Mouse (Mus musculus) liver, embryonic 14.5 days (tissue): Measurements from ENCODE around the gene Banp. TPM values are rescaled to one million over a fixed set of nuclear protein-coding genes. Genes with fewer than 3 reads are reported as not detected.

Source experiments
- ATAC-seq: fragments of 200-750 bp; cut with Nextera tagmentation; 2 replicates; pipeline ENCODE4 v1.8.0; 2017; ENCODE audit warnings: moderate number of reproducible peaks, mild to moderate bottlenecking, moderate library complexity; ENCODE audit not compliant: insufficient read depth
- DNase-seq, 3 experiments: peaks; one replicate each; pipeline ENCODE4 v3.0.0-alpha.2; 2012 to 2013; ENCODE audit warnings: low read depth in 3 of 3, low spot score in 3 of 3
- H3K27ac ChIP-seq: fragments of 300-500 bp; sonication (generic); 2 replicates; pipeline ENCODE4 v1.5.1; 2014; ENCODE audit warnings: moderate library complexity, mild to moderate bottlenecking, control low read depth, inconsistent platforms
- H3K27me3 ChIP-seq: fragments of 300-500 bp; sonication (generic); 2 replicates; pipeline ENCODE4 v1.6.1; 2014; ENCODE audit warnings: mild to moderate bottlenecking, low read length, moderate library complexity; ENCODE audit not compliant: control insufficient read depth, insufficient read depth
- H3K36me3 ChIP-seq: fragments of 300-500 bp; sonication (generic); replicated peaks from 2 replicates; pipeline ENCODE4 v1.6.1; 2014; ENCODE audit warnings: low read depth; ENCODE audit not compliant: control insufficient read depth, insufficient read depth
- H3K4me1 ChIP-seq, 2 experiments: fragments of 200-500 bp in 1 of 2; fragments of 300-500 bp in 1 of 2; sonication (generic) in 1 of 2; replicated peaks; 2 replicates each; pipeline ENCODE4 v1.6.1; 2012 to 2014; ENCODE audit warnings: antibody characterized with exemption in 1 of 2, inconsistent platforms in 1 of 2, low read length in 1 of 2; ENCODE audit not compliant: control insufficient read depth in 2 of 2, insufficient read depth in 2 of 2
- H3K4me2 ChIP-seq: fragments of 300-500 bp; sonication (generic); 2 replicates; pipeline ENCODE4 v1.6.1; 2014; ENCODE audit warnings: low read depth, mild to moderate bottlenecking, control low read depth, moderate library complexity
- H3K4me3 ChIP-seq, 2 experiments: fragments of 200-500 bp in 1 of 2; fragments of 300-500 bp in 1 of 2; sonication (generic) in 1 of 2; 2 replicates each; pipeline ENCODE4 v1.5.1; 2012 to 2014; ENCODE audit warnings: low read depth in 2 of 2, low read length in 2 of 2, mild to moderate bottlenecking in 2 of 2, control low read depth in 1 of 2, inconsistent platforms in 1 of 2, moderate library complexity in 1 of 2; ENCODE audit not compliant: insufficient read depth in 1 of 2
- H3K9ac ChIP-seq: fragments of 300-500 bp; sonication (generic); replicated peaks from 2 replicates; pipeline ENCODE4 v1.6.1; 2014; ENCODE audit warnings: mild to moderate bottlenecking, control low read depth, moderate library complexity
- H3K9me3 ChIP-seq: fragments of 300-500 bp; sonication (generic); 2 replicates; pipeline ENCODE4 v1.6.1; 2016; ENCODE audit warnings: low read length, mixed read lengths; ENCODE audit not compliant: control insufficient read depth
- CTCF ChIP-seq: IDR thresholded peaks from 2 replicates; pipeline ENCODE4 v1.5.1; 2016; ENCODE audit warnings: antibody characterized with exemption, low read depth, control low read depth
- EP300 ChIP-seq: IDR thresholded peaks from 2 replicates; pipeline ENCODE4 v1.6.1; 2016; ENCODE audit warnings: antibody characterized with exemption, low read depth
- WGBS: fragments of 180-500 bp; shearing (Covaris S2); extraction: QIAGEN DNeasy Blood & Tissue Kit; methylation state at CpG from one replicate; pipeline ENCODE4 v1.1.7; 2014; ENCODE audit not compliant: insufficient replicate concordance; 5-methylcytosine and 5-hydroxymethylcytosine counted together
- polyA plus RNA-seq, 2 experiments: library from polyadenylated mRNA; depleted of rRNA in 1 of 2; stranded (reverse) in 1 of 2; unstranded in 1 of 2; fragments of >200 nt; fragmentation: Nextera tagmentation in 1 of 2; extraction: Ambion mirVana in 1 of 2; gene quantifications; 2 replicates each; pipeline versions ENCODE4 v1.2.1 to v1.2.3; 2012 to 2014

Banp gene
- polyA plus RNA-seq, 2 experiments: 13.6 to 20.8 TPM

DNA sequence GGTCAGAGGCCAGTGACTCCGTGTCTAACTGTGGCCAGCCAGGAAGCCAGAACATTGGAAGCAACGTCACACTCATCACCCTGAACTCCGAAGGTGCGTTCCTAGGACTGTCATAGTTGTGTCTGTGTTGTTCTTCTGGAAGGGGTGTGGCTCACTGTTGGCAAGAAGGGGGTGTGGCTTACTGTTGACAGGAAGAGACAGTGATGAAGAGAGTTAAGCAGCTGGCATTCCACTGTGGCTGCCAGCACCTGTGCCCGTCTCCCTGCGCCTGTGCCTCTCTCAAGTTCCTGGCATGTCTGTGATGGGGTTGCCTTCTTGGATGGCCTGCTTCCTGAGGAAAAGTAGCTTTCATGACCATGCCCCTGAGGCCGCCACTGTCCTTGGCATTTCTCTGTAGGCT is 42.1 kb downstream of the Banp start:
- Histone ChIP-seq H3K27me3 (no peaks in the 10 kb centered on the region), H3K9ac (no peak overlapping the region), H3K9me3 (no peaks in the 10 kb centered on the region), H3K4me3 (no peak overlapping the region), H3K4me1 (no peaks in the 10 kb centered on the region), H3K27ac (no peak overlapping the region), H3K4me2 (no peak overlapping the region), H3K36me3 (no peaks in the 10 kb centered on the region; the same call in 1 of the 2 replicates)
- TF ChIP-seq EP300: no peak
- no peak for TF ChIP-seq CTCF
- WGBS: 75% methylated on average over 7 of the region's 7 CpGs
- ATAC-seq (no peak), DNase-seq (no peak)

DNA sequence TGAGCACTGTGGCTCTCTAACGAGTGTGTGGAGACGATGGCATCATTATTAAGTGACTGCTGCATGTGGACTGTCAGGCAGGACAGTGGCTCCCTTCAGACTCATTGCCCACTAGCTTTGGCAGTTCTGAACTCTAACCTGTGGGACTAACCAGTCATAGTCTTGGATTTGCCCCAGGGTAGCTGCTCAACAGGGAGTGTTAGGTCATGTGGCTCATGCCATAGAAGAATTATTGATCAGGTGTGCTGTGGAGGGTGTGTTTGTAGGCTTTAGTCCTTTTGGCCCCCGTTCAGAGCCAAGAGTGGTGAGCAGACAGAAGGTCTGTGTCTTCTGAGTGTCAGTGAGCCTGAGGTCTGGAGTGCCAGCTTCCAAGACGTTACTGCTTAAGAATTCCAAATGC is 43.4 kb downstream of the Banp start:
- Histone ChIP-seq H3K9ac (no peak overlapping the region), H3K4me3 (no peak overlapping the region), H3K4me2 (no peak overlapping the region), H3K27ac (no peak overlapping the region), H3K27me3 (no peaks in the 10 kb centered on the region), H3K36me3 (peaks cover 11% of the 10 kb centered on the region), H3K9me3 (no peaks in the 10 kb centered on the region), H3K4me1 (no peaks in the 10 kb centered on the region)
- TF ChIP-seq CTCF (no peak), EP300 (no peak)
- ATAC-seq (no peak), DNase-seq (no peak)
- WGBS: 86% methylated on average over 4 of the region's 4 CpGs

DNA sequence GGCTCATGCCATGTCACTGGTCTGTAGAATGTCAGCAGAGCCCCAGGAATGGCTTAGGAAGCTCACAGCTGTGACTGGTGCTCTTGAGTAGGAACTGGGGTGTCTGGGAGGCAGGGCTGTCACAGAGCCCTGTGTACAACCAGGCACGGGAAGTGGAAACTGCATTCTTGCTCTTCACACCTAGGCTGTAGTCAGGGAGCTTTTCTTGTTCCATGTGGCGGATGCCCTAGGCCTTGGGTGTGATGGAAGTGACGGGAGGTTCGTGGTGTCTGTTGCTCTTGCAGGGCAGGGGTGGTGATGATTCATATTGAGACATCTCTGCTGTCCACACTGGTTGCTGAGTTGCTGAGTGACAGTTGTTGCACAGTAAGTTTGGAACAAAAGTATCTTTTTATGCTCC is 45.6 kb downstream of the Banp start:
- no peaks in the 10 kb centered on the region for H3K27me3 ChIP-seq
- 80% methylated on average over 4 of the region's 4 CpGs for WGBS
- DNase-seq: no peak
- no peak overlapping the region for H3K27ac ChIP-seq
- TF ChIP-seq CTCF: no peak
- no peak for TF ChIP-seq EP300
- no peak overlapping the region for H3K4me3 ChIP-seq
- H3K4me2 ChIP-seq: no peak overlapping the region
- H3K36me3 ChIP-seq: peaks cover 24% of the 10 kb centered on the region
- no peak overlapping the region for H3K9ac ChIP-seq
- no peak for ATAC-seq
- no peaks in the 10 kb centered on the region for H3K4me1 ChIP-seq
- no peaks in the 10 kb centered on the region for H3K9me3 ChIP-seq

DNA sequence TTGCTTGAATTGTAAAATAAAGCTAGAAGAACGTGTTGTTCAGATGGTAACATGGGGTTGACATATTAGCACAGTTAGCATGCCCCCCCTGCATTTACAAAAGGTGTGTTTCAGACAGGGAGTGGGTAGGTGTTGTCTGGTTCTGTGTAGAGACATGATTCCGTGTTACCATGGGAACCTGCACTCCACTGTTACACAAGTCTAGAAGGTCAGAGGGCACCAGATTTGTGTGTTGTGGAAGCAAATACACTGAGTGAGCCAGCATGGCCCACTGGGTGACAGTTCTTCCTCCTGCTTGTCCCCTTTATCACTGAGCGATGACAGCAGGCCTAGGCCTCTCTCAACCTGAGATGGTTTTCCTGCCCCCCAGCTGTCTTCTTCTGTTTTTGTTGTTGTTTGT is 46.3 kb downstream of the Banp start:
- DNase-seq (peak in 2 of 3 experiments; percentile 9 to 11), ATAC-seq (0 out of 2 replicates have a peak, but pooled peaks have one; percentile 31)
- Histone ChIP-seq H3K4me1 (no peaks in the 10 kb centered on the region), H3K9ac (no peak overlapping the region), H3K4me3 (no peak overlapping the region), H3K27ac (no peak overlapping the region), H3K9me3 (no peaks in the 10 kb centered on the region), H3K27me3 (no peaks in the 10 kb centered on the region), H3K4me2 (no peak overlapping the region), H3K36me3 (peaks cover 24% of the 10 kb centered on the region)
- TF ChIP-seq EP300 (no peak), CTCF (no peak)
- 72% methylated on average over 3 of the region's 3 CpGs for WGBS

DNA sequence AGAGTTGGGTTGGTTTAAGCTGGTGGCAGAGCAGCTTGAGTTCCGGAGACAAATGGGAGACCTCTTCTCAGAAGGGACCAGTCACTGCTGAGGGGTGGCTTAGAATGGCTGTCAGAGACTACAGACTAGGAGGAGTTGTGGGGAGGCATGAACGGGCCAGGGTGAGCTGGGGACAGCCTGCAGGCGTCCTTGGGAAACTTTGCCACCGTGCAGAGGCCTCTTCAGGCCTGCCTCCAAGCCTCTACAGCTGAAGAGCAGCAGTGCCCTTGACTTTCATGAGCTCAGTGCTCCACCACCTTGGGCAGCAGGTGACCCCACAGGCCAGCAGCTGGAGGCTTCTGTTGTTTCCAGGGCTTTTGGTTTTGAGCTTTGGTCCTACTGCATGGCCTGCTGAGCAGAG is 49.1 kb downstream of the Banp start:
- Histone ChIP-seq H3K4me1 (no peaks in the 10 kb centered on the region), H3K9ac (no peak overlapping the region), H3K4me3 (no peak overlapping the region), H3K4me2 (no peak overlapping the region), H3K36me3 (peaks cover 24% of the 10 kb centered on the region), H3K27me3 (no peaks in the 10 kb centered on the region), H3K27ac (no peak overlapping the region), H3K9me3 (no peaks in the 10 kb centered on the region)
- DNase-seq (no peak), ATAC-seq (no peak)
- TF ChIP-seq EP300 (no peak), CTCF (no peak)
- 85% methylated on average over 4 of the region's 4 CpGs for whole genome bisulfite sequencing

DNA sequence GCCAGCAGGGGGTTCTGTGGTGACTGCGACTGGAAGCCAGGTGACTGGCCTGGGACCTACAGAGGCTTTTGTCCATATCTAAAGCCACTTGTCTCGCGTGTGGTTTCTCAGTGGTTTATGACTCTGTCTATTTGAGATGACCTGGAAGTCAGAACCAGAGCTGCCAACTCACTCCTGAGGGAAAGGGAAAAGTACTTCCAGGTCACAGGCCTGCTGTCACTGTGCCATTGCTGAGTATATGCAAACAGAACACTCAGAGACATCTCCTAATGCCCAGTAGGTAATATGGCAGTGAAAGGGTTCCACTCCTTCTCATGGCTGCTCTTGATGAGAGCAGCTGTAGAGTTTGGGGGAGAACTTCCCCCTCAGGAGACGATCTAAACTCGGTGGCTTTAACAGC is 49.7 kb downstream of the Banp start:
- WGBS: 78% methylated on average over 5 of the region's 5 CpGs
- ATAC-seq (no peak), DNase-seq (no peak)
- Histone ChIP-seq H3K4me1 (no peaks in the 10 kb centered on the region), H3K27me3 (no peaks in the 10 kb centered on the region), H3K4me2 (no peak overlapping the region), H3K9me3 (no peaks in the 10 kb centered on the region), H3K27ac (no peak overlapping the region), H3K36me3 (peaks cover 24% of the 10 kb centered on the region), H3K9ac (no peak overlapping the region), H3K4me3 (no peak overlapping the region)
- TF ChIP-seq EP300 (no peak), CTCF (no peak)
